Mouse (Mus musculus) urinary bladder, adult 18-20 months (tissue): Measurements from ENCODE around the gene Hba-a2.
"Not testable (repeated sequence)": the region's sequence is repeated elsewhere in the genome, so short reads cannot be mapped to it uniquely, and the experiment has no call there.

Experiments used
- DNase-seq, 2 experiments: peaks; one replicate each; pipeline ENCODE4 v3.0.0; 2022; ENCODE audit warnings: low spot score in 2 of 2, mixed read lengths in 2 of 2

Gene Hba-a2

GRCm38 (mm10) chr11:32296203-32296602 is at the start of gene Hba-a2:
TSS of gene Hba-a2 (plus strand) at chr11:32296489.
- DNase-seq = not testable (repeated sequence)

- DNase-seq = no peak
Observed at GRCm38 (mm10) chr11:32247068-32247467, 49.2 kb upstream of the Hba-a2 start.

- no peak for DNase-seq
Observed at GRCm38 (mm10) chr11:32248350-32248749, 47.9 kb upstream of the Hba-a2 start.

GRCm38 (mm10) chr11:32250880-32251763 is 45.2 kb upstream of the Hba-a2 start:
- DNase-seq = no peak

- no peak for DNase-seq
Observed at GRCm38 (mm10) chr11:32253121-32253520, 43.2 kb upstream of the Hba-a2 start.

- no peak for DNase-seq
Observed at GRCm38 (mm10) chr11:32256146-32256545, 40.1 kb upstream of the Hba-a2 start.

- DNase-seq = no peak
Observed at GRCm38 (mm10) chr11:32256566-32256965, 39.7 kb upstream of the Hba-a2 start.

GRCm38 (mm10) chr11:32262674-32263415 is 33.4 kb upstream of the Hba-a2 start:
- DNase-seq = no peak

- DNase-seq = no peak
Observed at GRCm38 (mm10) chr11:32265117-32265738, 31.1 kb upstream of the Hba-a2 start.

GRCm38 (mm10) chr11:32266194-32266593 is 30.1 kb upstream of the Hba-a2 start:
- DNase-seq = no peak

GRCm38 (mm10) chr11:32266776-32267175 is 29.5 kb upstream of the Hba-a2 start:
- no peak for DNase-seq

- peak; percentile 93 for DNase-seq
Observed at GRCm38 (mm10) chr11:32267188-32267884, 29.0 kb upstream of the Hba-a2 start, which contains the start of gene Nprl3. TSS of gene Nprl3 (minus strand) at chr11:32267707.

- DNase-seq = peak in 1 of 2 experiments; percentile 10
Observed at GRCm38 (mm10) chr11:32267964-32268363, 28.3 kb upstream of the Hba-a2 start.

- no peak for DNase-seq
Observed at GRCm38 (mm10) chr11:32268952-32269351, 27.3 kb upstream of the Hba-a2 start.

GRCm38 (mm10) chr11:32271178-32271577 is 25.1 kb upstream of the Hba-a2 start:
- DNase-seq = no peak

GRCm38 (mm10) chr11:32276347-32276746 is 19.9 kb upstream of the Hba-a2 start, which contains the start of gene Hba-x:
TSS of gene Hba-x (plus strand) at chr11:32276400.
- no peak for DNase-seq

- DNase-seq = no peak
Observed at GRCm38 (mm10) chr11:32277736-32278457, 18.4 kb upstream of the Hba-a2 start.

- DNase-seq = no peak
Observed at GRCm38 (mm10) chr11:32278458-32278957, 17.8 kb upstream of the Hba-a2 start.

GRCm38 (mm10) chr11:32280646-32281045 is 15.6 kb upstream of the Hba-a2 start:
- DNase-seq = no peak

- no peak for DNase-seq
Observed at GRCm38 (mm10) chr11:32281416-32282144, 14.7 kb upstream of the Hba-a2 start.
